Mouse (Mus musculus): ENCODE measurements at regions not wholly inside any gene's neighbourhood (a gene's known extent, or its start where the extent isn't known, plus 50 kb on each side); places are given as distances from the start of the nearest gene placed in this dataset.

DNA sequence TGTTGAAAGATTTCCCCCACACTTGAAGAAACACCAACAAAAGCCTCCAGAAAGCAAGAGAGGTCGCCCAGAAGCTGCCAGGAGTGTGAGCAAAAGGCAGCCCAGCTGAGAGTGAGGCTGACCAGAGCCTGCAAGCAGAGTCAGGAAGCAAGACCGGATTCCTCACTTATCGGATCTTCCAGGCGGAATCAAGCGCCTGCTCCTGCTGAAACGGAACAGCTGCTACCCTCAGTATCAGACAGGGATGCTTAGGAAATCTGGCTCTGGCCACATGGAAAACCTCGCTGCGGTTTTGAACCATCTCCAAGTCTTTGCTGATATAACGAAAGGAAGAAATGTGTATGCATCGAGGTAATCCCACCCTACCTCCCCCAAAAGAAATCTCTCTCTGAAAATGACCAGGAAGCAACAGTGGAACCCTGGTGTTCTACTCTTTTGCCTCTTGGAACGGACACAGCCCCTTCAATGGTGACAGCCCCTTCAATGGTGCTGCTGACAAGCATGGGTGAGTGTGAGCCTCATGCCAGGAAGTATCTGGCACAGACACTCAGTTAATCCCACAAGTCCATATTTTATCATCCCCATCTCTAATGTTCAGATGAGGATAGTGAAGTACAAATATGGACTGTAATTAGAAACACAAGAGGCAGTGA is 83.3 kb upstream of the Spdye4c start:
- no peak for ATAC-seq (replicated peaks; ENCODE audit: low FRiP score, poor library complexity, severe bottlenecking)

DNA sequence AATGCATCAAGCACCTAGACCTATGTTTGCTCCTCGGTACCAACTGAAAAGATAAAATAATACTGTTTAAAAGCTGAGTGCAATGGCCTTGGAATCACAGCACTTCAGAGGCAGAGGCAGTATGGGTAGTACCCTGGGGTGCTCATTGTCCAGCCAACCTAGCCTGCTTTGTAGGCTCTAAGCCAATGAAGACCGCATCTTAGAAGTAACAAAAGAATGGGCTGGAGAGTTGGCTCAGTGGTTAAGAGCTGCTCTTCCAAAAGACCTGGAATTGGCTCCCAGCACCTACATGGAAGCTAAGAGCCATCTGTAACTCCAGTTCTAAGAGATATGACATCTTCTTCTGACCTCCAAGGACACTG is 82.8 kb upstream of the Spdye4c start:
- ATAC-seq (replicated peaks; ENCODE audit: low FRiP score, poor library complexity, severe bottlenecking), result no peak

DNA sequence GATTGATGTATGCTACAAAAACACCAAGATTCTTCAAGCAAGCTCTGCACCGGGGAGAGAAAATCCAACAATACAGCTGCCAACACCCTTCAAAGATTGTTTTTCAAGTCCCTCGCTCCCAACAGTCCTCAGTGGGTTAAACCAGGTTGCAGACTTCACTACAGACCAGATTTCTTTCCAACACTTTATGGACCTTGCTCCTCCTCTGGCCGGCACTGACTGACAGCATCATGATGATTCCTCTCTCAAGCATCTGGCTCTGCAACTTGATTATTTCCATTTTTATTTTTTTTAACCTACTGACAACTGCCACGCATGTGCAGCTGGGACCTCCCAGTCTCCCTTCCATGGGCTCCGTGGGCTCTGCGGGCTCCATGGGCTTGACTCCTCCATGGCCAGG is 79.7 kb upstream of the Spdye4c start:
- no peak for ATAC-seq (replicated peaks; ENCODE audit: low FRiP score, poor library complexity, severe bottlenecking)

- ATAC-seq (replicated peaks; ENCODE audit: low FRiP score, poor library complexity, severe bottlenecking), result no peak
These were observed 78.2 kb upstream of the Spdye4c start for GRCm38 (mm10) chr2:128512852-128513251.

DNA sequence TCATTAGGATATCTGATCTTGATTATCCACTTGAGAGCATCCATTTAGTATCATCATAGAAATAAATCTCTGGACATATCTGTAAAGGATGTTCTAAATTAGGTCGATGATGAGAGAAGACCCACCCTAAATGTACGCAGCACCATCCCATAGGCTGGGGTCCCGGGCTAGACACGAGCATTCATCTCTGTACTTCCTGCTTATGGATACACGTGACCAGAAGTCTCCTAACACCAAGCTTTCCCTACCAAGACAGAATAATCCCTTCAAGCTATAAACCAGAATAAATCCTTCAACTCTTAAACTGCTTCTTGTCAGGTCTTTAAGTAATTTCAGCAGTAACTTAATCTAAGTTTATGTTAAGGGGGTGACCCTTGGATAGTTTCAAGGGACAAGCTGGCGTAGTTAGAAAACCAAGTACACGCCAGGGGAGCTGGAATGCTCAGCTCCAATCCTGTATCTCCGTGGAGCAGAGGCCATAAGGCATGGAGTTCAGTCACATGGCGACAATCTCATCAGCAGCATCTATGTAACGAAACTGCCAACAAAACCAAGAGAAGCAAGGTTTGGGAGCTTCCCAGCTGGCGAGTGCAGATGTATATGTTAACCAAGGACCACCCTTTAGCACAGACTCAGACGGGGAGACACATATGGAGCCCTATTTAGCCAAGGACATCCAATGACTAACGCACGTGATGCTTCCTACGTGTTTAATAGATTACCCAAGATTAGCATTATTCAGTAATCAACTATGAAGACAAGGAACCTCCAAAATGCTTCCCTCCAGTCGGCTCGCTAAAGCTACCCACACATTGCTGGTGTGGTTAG is 76.3 kb upstream of the Spdye4c start:
- ATAC-seq (replicated peaks; ENCODE audit: low FRiP score, poor library complexity, severe bottlenecking), result no peak

DNA sequence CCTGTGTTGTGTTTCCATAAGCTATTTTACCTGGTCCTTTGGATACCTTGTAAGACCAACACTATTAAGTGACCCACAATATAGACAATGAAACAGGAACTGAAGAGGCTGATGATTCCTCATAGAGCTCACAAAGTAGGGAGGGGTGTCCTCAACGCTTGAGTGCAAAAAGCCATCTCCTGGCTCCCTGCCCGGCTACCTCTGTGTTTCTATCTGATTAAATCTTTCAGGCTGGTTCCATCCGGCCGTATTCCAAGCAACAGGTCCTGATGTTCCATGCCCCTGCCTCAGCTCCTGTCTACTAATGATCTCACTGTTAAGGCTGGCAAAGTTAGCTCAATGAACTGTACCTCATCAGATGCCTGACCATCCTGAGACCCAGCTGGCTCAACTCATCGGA is 75.3 kb upstream of the Spdye4c start:
- ATAC-seq (replicated peaks; ENCODE audit: low FRiP score, poor library complexity, severe bottlenecking), result no peak

GRCm38 (mm10) chr2:128516694-128517093 is 74.3 kb upstream of the Spdye4c start:
- no peak for ATAC-seq (replicated peaks; ENCODE audit: low FRiP score, poor library complexity, severe bottlenecking)

- no peak for ATAC-seq (replicated peaks; ENCODE audit: low FRiP score, poor library complexity, severe bottlenecking)
These were observed 72.9 kb upstream of the Spdye4c start for GRCm38 (mm10) chr2:128518142-128518541.

GRCm38 (mm10) chr2:128521701-128522443 is 69.1 kb upstream of the Spdye4c start:
- no peak for ATAC-seq (replicated peaks; ENCODE audit: low FRiP score, poor library complexity, severe bottlenecking)

- ATAC-seq (replicated peaks; ENCODE audit: low FRiP score, poor library complexity, severe bottlenecking), result no peak
These were observed 67.4 kb upstream of the Spdye4c start for GRCm38 (mm10) chr2:128523425-128524108.

DNA sequence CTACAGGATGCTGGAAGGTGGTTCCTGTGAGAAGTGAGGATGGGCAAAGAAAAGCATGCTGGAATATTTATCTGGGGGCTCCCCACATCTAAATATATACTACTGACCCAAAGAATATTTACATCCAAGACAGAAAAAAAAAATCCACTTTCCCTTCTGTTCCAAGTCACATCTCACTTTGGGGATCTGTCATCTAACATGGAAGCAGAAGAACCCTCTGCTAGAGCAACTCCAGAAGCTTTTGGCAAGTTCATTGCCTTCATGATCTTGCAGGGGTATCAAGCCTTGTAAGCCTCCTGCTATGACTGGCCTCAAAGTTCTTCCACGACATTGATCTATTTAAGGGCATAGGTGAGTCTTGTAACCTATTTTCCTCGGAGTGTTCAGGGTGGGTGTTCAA is 64.9 kb upstream of the Spdye4c start:
- no peak for ATAC-seq (replicated peaks; ENCODE audit: low FRiP score, poor library complexity, severe bottlenecking)

- no peak for ATAC-seq (replicated peaks; ENCODE audit: low FRiP score, poor library complexity, severe bottlenecking)
These were observed 64.1 kb upstream of the Spdye4c start for GRCm38 (mm10) chr2:128526883-128527344.

- peak; percentile 49 for ATAC-seq (replicated peaks; ENCODE audit: low FRiP score, poor library complexity, severe bottlenecking)
These were observed 54.7 kb upstream of the Spdye4c start for GRCm38 (mm10) chr2:128536294-128536693.

GRCm38 (mm10) chr2:128537425-128537824 is 53.6 kb upstream of the Spdye4c start:
- no peak for ATAC-seq (replicated peaks; ENCODE audit: low FRiP score, poor library complexity, severe bottlenecking)

- ATAC-seq (replicated peaks; ENCODE audit: low FRiP score, poor library complexity, severe bottlenecking), result no peak
These were observed 52.3 kb upstream of the Spdye4c start for GRCm38 (mm10) chr2:128538736-128539135.

All from erythroblast, adult 5-6 weeks (primary cell).